Mouse (Mus musculus) limb, embryonic 15.5 days (tissue): ENCODE measurements around the gene Armh3. TPM values are rescaled to one million over a fixed set of nuclear protein-coding genes. Genes with fewer than 3 reads are reported as not detected.

Experiments
- ATAC-seq: fragments of 200-750 bp; cut with Nextera tagmentation; 2 replicates; pipeline ENCODE4 v1.8.0; 2017; ENCODE audit warnings: low read depth, moderate TSS enrichment; ENCODE audit not compliant: insufficient number of reproducible peaks, low FRiP score, low TSS enrichment
- H3K27ac ChIP-seq: fragments of 300-500 bp; sonication (generic); 2 replicates; pipeline ENCODE4 v1.5.1; 2015; ENCODE audit warnings: moderate library complexity, mild to moderate bottlenecking, inconsistent platforms
- H3K27me3 ChIP-seq: fragments of 300-500 bp; sonication (generic); 2 replicates; pipeline ENCODE4 v1.6.1; 2015; ENCODE audit warnings: inconsistent platforms
- H3K36me3 ChIP-seq: fragments of 300-500 bp; sonication (generic); 2 replicates; pipeline ENCODE4 v1.6.1; 2015; ENCODE audit warnings: inconsistent platforms
- H3K4me1 ChIP-seq: fragments of 300-500 bp; sonication (generic); 2 replicates; pipeline ENCODE4 v1.6.1; 2015; ENCODE audit warnings: inconsistent platforms
- H3K4me2 ChIP-seq: fragments of 300-500 bp; sonication (generic); 2 replicates; pipeline ENCODE4 v1.6.1; 2015; ENCODE audit warnings: mild to moderate bottlenecking, inconsistent platforms
- H3K4me3 ChIP-seq: fragments of 300-500 bp; sonication (generic); 2 replicates; pipeline ENCODE4 v1.5.1; 2015; ENCODE audit warnings: mild to moderate bottlenecking, inconsistent platforms
- H3K9ac ChIP-seq: fragments of 300-500 bp; sonication (generic); 2 replicates; pipeline ENCODE4 v1.6.1; 2015; ENCODE audit warnings: inconsistent platforms
- H3K9me3 ChIP-seq: fragments of 300-500 bp; sonication (generic); 2 replicates; pipeline ENCODE4 v1.6.1; 2016; ENCODE audit warnings: inconsistent platforms
- WGBS: fragments of 180-500 bp; shearing (Covaris S2); methylation state at CpG from one replicate; pipeline ENCODE4 v1.1.7; 2015; 5-methylcytosine and 5-hydroxymethylcytosine counted together
- polyA plus RNA-seq: library from polyadenylated mRNA; unstranded; fragments of >200 nt; fragmentation: Nextera tagmentation; extraction: Ambion mirVana; gene quantifications from 2 replicates; pipeline ENCODE4 v1.2.1, GENCODE M21; 2015

The Armh3 gene
- polyA plus RNA-seq, 1 experiment from 2014 or later = 16.3 TPM

GRCm38 (mm10) chr19:45827125-45827524 is 171.2 kb downstream of the Armh3 start:
- Histone ChIP-seq H3K9ac (no peak overlapping the region), H3K36me3 (no peaks in the 10 kb centered on the region), H3K9me3 (no peaks in the 10 kb centered on the region), H3K4me2 (no peak overlapping the region), H3K4me1 (peaks cover 1% of the 10 kb centered on the region), H3K4me3 (no peak overlapping the region), H3K27me3 (no peaks in the 10 kb centered on the region), H3K27ac (no peak overlapping the region)
- WGBS = 79% methylated on average over 5 of the region's 5 CpGs
- ATAC-seq = no peak

- WGBS = 71% methylated on average over 3 of the region's 3 CpGs
- no peaks in the 10 kb centered on the region for H3K27me3 ChIP-seq
- no peak overlapping the region for H3K9ac ChIP-seq
- H3K4me1 ChIP-seq = peaks cover 5% of the 10 kb centered on the region
- H3K4me2 ChIP-seq = no peak overlapping the region
- H3K27ac ChIP-seq = no peak overlapping the region
- no peak for ATAC-seq
- H3K36me3 ChIP-seq = no peaks in the 10 kb centered on the region
- no peaks in the 10 kb centered on the region for H3K9me3 ChIP-seq
- H3K4me3 ChIP-seq = no peak overlapping the region
Observed at GRCm38 (mm10) chr19:45826146-45826545, 172.1 kb downstream of the Armh3 start.

- no peak overlapping the region for H3K27ac ChIP-seq
- H3K4me3 ChIP-seq = no peak overlapping the region
Observed at GRCm38 (mm10) chr19:45821832-45822231, 176.5 kb downstream of the Armh3 start.

GRCm38 (mm10) chr19:45817816-45818490 is 180.3 kb downstream of the Armh3 start:
- no peak for ATAC-seq
- peaks cover 38% of the 10 kb centered on the region for H3K4me1 ChIP-seq
- H3K36me3 ChIP-seq = peaks cover 12% of the 10 kb centered on the region; the same call in 1 of the 2 replicates
- WGBS = 66% methylated on average over 11 of the region's 11 CpGs
- H3K9ac ChIP-seq = no peak overlapping the region
- no peak overlapping the region for H3K27ac ChIP-seq
- peaks cover 11% of the 10 kb centered on the region for H3K27me3 ChIP-seq
- H3K4me2 ChIP-seq = no peak overlapping the region
- no peaks in the 10 kb centered on the region for H3K9me3 ChIP-seq
- no peak overlapping the region for H3K4me3 ChIP-seq

More at GRCm38 (mm10) chr19:45821832-45822231, 176.5 kb downstream of the Armh3 start:
- H3K27me3 ChIP-seq = no peaks in the 10 kb centered on the region
- ATAC-seq = no peak
- peaks cover 12% of the 10 kb centered on the region; the same call in 1 of the 2 replicates for H3K36me3 ChIP-seq
- WGBS = 54% methylated on average over 5 of the region's 5 CpGs
- H3K9me3 ChIP-seq = no peaks in the 10 kb centered on the region
- H3K4me1 ChIP-seq = peaks cover 13% of the 10 kb centered on the region
- H3K4me2 ChIP-seq = no peak overlapping the region
- H3K9ac ChIP-seq = no peak overlapping the region

- no peak for ATAC-seq
- Histone ChIP-seq H3K9me3 (no peaks in the 10 kb centered on the region), H3K9ac (no peak overlapping the region), H3K4me3 (no peak overlapping the region), H3K27me3 (peaks cover 19% of the 10 kb centered on the region), H3K36me3 (peaks cover 12% of the 10 kb centered on the region; the same call in 1 of the 2 replicates), H3K4me1 (peaks cover 43% of the 10 kb centered on the region), H3K4me2 (no peak overlapping the region), H3K27ac (no peak overlapping the region)
- WGBS = 25% methylated on average over 8 of the region's 8 CpGs
Observed at GRCm38 (mm10) chr19:45816727-45817126, 181.6 kb downstream of the Armh3 start.

GRCm38 (mm10) chr19:45815831-45816405 is 182.4 kb downstream of the Armh3 start, which contains the start of gene Kcnip2:
Gene Kcnip2 (minus strand): TSS chr19:45816061.
- H3K36me3 ChIP-seq = peaks cover 12% of the 10 kb centered on the region; the same call in 1 of the 2 replicates
- no peaks in the 10 kb centered on the region for H3K9me3 ChIP-seq
- 0 out of 2 replicates have a peak within 1 kb of the TSS, but pooled peaks have one; percentile 20 for H3K9ac ChIP-seq
- H3K4me2 ChIP-seq = peak within 1 kb of the TSS; percentile 76
- H3K27me3 ChIP-seq = peaks cover 24% of the 10 kb centered on the region
- ATAC-seq = no peak
- peak within 1 kb of the TSS; percentile 38 for H3K4me3 ChIP-seq
- WGBS = under 1% methylated on average over 28 of the region's 29 CpGs
- H3K4me1 ChIP-seq = peaks cover 43% of the 10 kb centered on the region
- no peak within 1 kb of the TSS for H3K27ac ChIP-seq

GRCm38 (mm10) chr19:45815170-45815569 is 183.1 kb downstream of the Armh3 start:
- Histone ChIP-seq H3K9ac (no peak overlapping the region), H3K4me1 (peaks cover 43% of the 10 kb centered on the region)

GRCm38 (mm10) chr19:45813801-45814200 is 184.5 kb downstream of the Armh3 start:
- H3K4me1 ChIP-seq = peaks cover 43% of the 10 kb centered on the region

More at GRCm38 (mm10) chr19:45815170-45815569, 183.1 kb downstream of the Armh3 start:
- no peaks in the 10 kb centered on the region for H3K9me3 ChIP-seq
- peaks cover 12% of the 10 kb centered on the region; the same call in 1 of the 2 replicates for H3K36me3 ChIP-seq
- no peak overlapping the region for H3K27ac ChIP-seq
- peak overlapping the region; percentile 38 for H3K4me3 ChIP-seq
- ATAC-seq = no peak
- 33% methylated on average over 10 of the region's 10 CpGs for WGBS
- H3K27me3 ChIP-seq = peaks cover 25% of the 10 kb centered on the region
- peak overlapping the region; percentile 76 for H3K4me2 ChIP-seq

GRCm38 (mm10) chr19:45813263-45813662 is 185.0 kb downstream of the Armh3 start:
- no peak for ATAC-seq
- peaks cover 39% of the 10 kb centered on the region for H3K4me1 ChIP-seq
- WGBS = 6% methylated on average over 11 of the region's 11 CpGs

More at GRCm38 (mm10) chr19:45813801-45814200, 184.5 kb downstream of the Armh3 start:
- Histone ChIP-seq H3K27ac (no peak overlapping the region), H3K27me3 (peaks cover 25% of the 10 kb centered on the region), H3K36me3 (peaks cover 10% of the 10 kb centered on the region; the same call in 1 of the 2 replicates), H3K9ac (no peak overlapping the region), H3K4me3 (no peak overlapping the region), H3K4me2 (no peak overlapping the region), H3K9me3 (no peaks in the 10 kb centered on the region)
- 14% methylated on average over 12 of the region's 12 CpGs for WGBS
- ATAC-seq = no peak

GRCm38 (mm10) chr19:45812673-45813252 is 185.5 kb downstream of the Armh3 start:
- Histone ChIP-seq H3K4me1 (peaks cover 39% of the 10 kb centered on the region), H3K4me2 (no peak overlapping the region), H3K4me3 (no peak overlapping the region), H3K9me3 (no peaks in the 10 kb centered on the region), H3K27me3 (peaks cover 25% of the 10 kb centered on the region), H3K27ac (no peak overlapping the region), H3K36me3 (peaks cover 2% of the 10 kb centered on the region; the same call in 1 of the 2 replicates), H3K9ac (no peak overlapping the region)
- no peak for ATAC-seq
- WGBS = 17% methylated on average over 8 of the region's 8 CpGs

More at GRCm38 (mm10) chr19:45813263-45813662, 185.0 kb downstream of the Armh3 start:
- Histone ChIP-seq H3K27ac (no peak overlapping the region), H3K27me3 (peaks cover 25% of the 10 kb centered on the region), H3K36me3 (peaks cover 5% of the 10 kb centered on the region; the same call in 1 of the 2 replicates), H3K9ac (no peak overlapping the region), H3K4me3 (no peak overlapping the region), H3K9me3 (no peaks in the 10 kb centered on the region), H3K4me2 (no peak overlapping the region)

GRCm38 (mm10) chr19:45812115-45812514 is 186.2 kb downstream of the Armh3 start:
- no peak overlapping the region for H3K9ac ChIP-seq

More at GRCm38 (mm10) chr19:45812115-45812514, 186.2 kb downstream of the Armh3 start:
- Histone ChIP-seq H3K4me3 (no peak overlapping the region), H3K4me2 (peak overlapping the region; percentile 34), H3K4me1 (peaks cover 38% of the 10 kb centered on the region), H3K27me3 (peaks cover 25% of the 10 kb centered on the region), H3K36me3 (no peaks in the 10 kb centered on the region), H3K27ac (no peak overlapping the region), H3K9me3 (no peaks in the 10 kb centered on the region)
- no peak for ATAC-seq
- WGBS = 1% methylated on average over 16 of the region's 16 CpGs
